Mouse (Mus musculus) kidney, embryonic 16.5 days (tissue): ENCODE measurements around the gene Sfxn1. TPM values are rescaled to one million over a fixed set of nuclear protein-coding genes. Genes with fewer than 3 reads are reported as not detected.

Experiments used
- ATAC-seq: fragments of 200-750 bp; cut with Nextera tagmentation; 2 replicates; pipeline ENCODE4 v1.8.0; 2017; ENCODE audit warnings: moderate TSS enrichment; ENCODE audit not compliant: low FRiP score, low TSS enrichment
- H3K27ac ChIP-seq: fragments of 300-500 bp; sonication (generic); 2 replicates; pipeline ENCODE4 v1.5.1; 2014; ENCODE audit warnings: low read length
- H3K27me3 ChIP-seq: fragments of 300-500 bp; sonication (generic); 2 replicates; pipeline ENCODE4 v1.6.1; 2014; ENCODE audit warnings: low read length, control low read depth, mixed read lengths; ENCODE audit not compliant: insufficient read depth
- H3K36me3 ChIP-seq: fragments of 300-500 bp; sonication (generic); 2 replicates; pipeline ENCODE4 v1.6.1; 2014; ENCODE audit warnings: low read length, control low read depth, mixed read lengths; ENCODE audit not compliant: insufficient read depth
- H3K4me1 ChIP-seq: fragments of 300-500 bp; sonication (generic); 2 replicates; pipeline ENCODE4 v1.6.1; 2014; ENCODE audit warnings: low read length, control low read depth, mixed read lengths; ENCODE audit not compliant: insufficient read depth
- H3K4me2 ChIP-seq: fragments of 300-500 bp; sonication (generic); replicated peaks from 2 replicates; pipeline ENCODE4 v1.6.1; 2014; ENCODE audit warnings: low read depth, low read length
- H3K4me3 ChIP-seq: fragments of 300-500 bp; sonication (generic); 2 replicates; pipeline ENCODE4 v1.5.1; 2014; ENCODE audit warnings: mild to moderate bottlenecking, low read length
- H3K9ac ChIP-seq: fragments of 300-500 bp; sonication (generic); replicated peaks from 2 replicates; pipeline ENCODE4 v1.6.1; 2014; ENCODE audit warnings: low read length
- H3K9me3 ChIP-seq: fragments of 300-500 bp; sonication (generic); 2 replicates; pipeline ENCODE4 v1.6.1; 2016; ENCODE audit warnings: low read length, control low read depth
- WGBS: fragments of 180-500 bp; shearing (Covaris S2); extraction: QIAGEN DNeasy Blood & Tissue Kit; methylation state at CpG from one replicate; pipeline ENCODE4 v1.1.7; 2014; 5-methylcytosine and 5-hydroxymethylcytosine counted together
- polyA plus RNA-seq: library from polyadenylated mRNA; unstranded; fragments of >200 nt; fragmentation: Nextera tagmentation; extraction: Ambion mirVana; gene quantifications from 2 replicates; pipeline ENCODE4 v1.2.1, GENCODE M21; 2015

Gene Sfxn1
- polyA plus RNA-seq, 1 experiment from 2014 or later: 103 TPM

DNA sequence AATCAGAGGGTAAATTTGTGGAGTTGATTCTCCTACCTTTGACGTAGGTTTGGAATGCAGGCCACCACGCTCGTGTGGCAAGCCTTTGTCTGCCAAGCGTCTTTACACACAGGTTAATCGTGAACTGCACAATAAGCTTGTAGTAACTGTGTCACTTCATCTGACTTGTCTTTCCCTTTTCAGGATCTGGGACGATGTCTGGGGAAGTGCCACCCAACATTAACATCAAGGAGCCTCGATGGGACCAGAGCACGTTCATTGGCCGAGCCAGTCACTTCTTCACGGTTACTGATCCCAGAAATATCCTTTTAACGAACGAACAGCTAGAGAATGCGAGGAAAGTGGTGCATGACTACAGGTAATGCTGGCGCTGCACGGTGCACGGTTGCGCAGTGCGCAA is 13.6 kb downstream of the Sfxn1 start:
- Histone ChIP-seq H3K36me3 (peaks cover 43% of the 10 kb centered on the region), H3K4me3 (no peak overlapping the region), H3K4me2 (no peak overlapping the region), H3K4me1 (peaks cover 6% of the 10 kb centered on the region), H3K27me3 (no peaks in the 10 kb centered on the region), H3K27ac (no peak overlapping the region), H3K9ac (no peak overlapping the region), H3K9me3 (no peaks in the 10 kb centered on the region)
- WGBS: 91% methylated on average over 18 of the region's 18 CpGs
- ATAC-seq: no peak

- 87% methylated on average over 6 of the region's 6 CpGs for WGBS
- H3K4me1 ChIP-seq: no peaks in the 10 kb centered on the region
- H3K9me3 ChIP-seq: no peaks in the 10 kb centered on the region
- no peak for ATAC-seq
- no peak overlapping the region for H3K27ac ChIP-seq
- H3K27me3 ChIP-seq: no peaks in the 10 kb centered on the region
- H3K4me3 ChIP-seq: no peak overlapping the region
- H3K4me2 ChIP-seq: no peak overlapping the region
- peaks cover 78% of the 10 kb centered on the region for H3K36me3 ChIP-seq
- no peak overlapping the region for H3K9ac ChIP-seq
These were observed 20.1 kb downstream of the Sfxn1 start for GRCm38 (mm10) chr13:54091719-54092118.

DNA sequence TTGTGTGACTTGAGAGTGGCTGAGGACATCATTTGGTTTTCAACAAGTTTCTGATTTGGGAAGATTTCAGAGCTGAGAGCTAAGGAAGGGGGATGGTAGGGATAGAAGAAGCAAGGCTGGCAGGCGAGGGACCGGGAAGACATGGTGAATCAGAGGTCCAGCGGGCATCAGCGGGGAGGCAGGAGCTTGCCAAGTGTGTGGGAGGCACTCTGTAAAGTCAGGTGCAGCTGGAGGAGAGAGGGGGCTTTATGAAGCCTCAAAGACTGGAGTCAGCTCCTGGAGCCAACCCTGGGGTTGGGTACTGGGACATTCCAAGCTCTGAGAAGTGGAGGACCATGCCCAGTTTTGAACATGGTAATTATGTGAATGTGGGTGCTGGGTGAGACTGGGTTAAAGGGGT is 22.7 kb downstream of the Sfxn1 start:
- no peak for ATAC-seq
- Histone ChIP-seq H3K9ac (no peak overlapping the region), H3K4me3 (no peak overlapping the region), H3K27me3 (no peaks in the 10 kb centered on the region), H3K4me1 (no peaks in the 10 kb centered on the region), H3K36me3 (peaks cover 71% of the 10 kb centered on the region), H3K9me3 (no peaks in the 10 kb centered on the region), H3K4me2 (no peak overlapping the region), H3K27ac (no peak overlapping the region)
- WGBS: 86% methylated on average over 4 of the region's 4 CpGs

DNA sequence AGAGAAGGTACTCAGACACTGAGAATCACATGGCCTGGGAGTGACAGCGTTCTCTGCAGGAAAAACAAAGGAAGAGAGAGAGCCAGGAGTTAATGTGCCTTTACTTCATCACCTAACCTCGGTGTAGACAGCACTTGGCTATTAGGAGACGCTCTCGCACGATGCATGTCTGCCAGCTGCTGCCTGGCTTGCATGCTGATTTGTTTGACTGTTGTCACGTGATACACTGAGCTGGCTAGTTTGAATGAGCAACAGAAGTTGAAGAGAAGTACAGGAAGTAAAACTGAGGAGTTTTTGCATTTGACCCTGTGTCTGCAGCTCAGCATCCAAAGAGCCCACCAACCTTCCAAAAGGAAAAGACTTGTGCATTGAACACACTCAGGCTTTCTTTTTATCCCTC is 23.3 kb downstream of the Sfxn1 start:
- Histone ChIP-seq H3K9me3 (no peaks in the 10 kb centered on the region), H3K4me3 (no peak overlapping the region), H3K9ac (no peak overlapping the region), H3K27me3 (no peaks in the 10 kb centered on the region), H3K4me1 (no peaks in the 10 kb centered on the region), H3K27ac (no peak overlapping the region), H3K36me3 (peaks cover 68% of the 10 kb centered on the region), H3K4me2 (no peak overlapping the region)
- 74% methylated on average over 6 of the region's 6 CpGs for WGBS
- no peak for ATAC-seq

DNA sequence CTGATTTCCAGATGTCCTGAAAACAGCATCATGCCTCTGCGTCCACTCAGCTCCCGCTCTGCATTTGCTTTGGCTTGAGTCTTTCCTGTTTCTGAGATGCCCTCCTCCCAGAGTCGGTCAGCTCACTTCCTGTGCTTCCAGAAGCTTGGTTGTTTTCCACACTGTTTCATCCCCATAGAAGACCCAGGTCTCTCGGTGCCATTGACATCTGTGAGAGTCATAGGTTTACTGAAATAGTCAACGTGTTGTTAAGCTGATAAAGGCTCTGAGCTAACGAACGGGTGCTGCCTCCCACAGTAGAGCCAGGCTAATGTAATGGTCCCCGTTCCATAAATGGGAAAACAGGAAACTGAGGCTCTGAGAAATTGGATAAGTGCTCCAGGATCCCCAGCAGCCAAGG is 24.1 kb downstream of the Sfxn1 start:
- peaks cover 73% of the 10 kb centered on the region for H3K36me3 ChIP-seq
- H3K9me3 ChIP-seq: no peaks in the 10 kb centered on the region
- no peaks in the 10 kb centered on the region for H3K4me1 ChIP-seq
- no peaks in the 10 kb centered on the region for H3K27me3 ChIP-seq
- no peak overlapping the region for H3K27ac ChIP-seq
- no peak for ATAC-seq
- no peak overlapping the region for H3K4me2 ChIP-seq
- H3K9ac ChIP-seq: no peak overlapping the region
- WGBS: 83% methylated on average over 8 of the region's 8 CpGs
- H3K4me3 ChIP-seq: no peak overlapping the region

DNA sequence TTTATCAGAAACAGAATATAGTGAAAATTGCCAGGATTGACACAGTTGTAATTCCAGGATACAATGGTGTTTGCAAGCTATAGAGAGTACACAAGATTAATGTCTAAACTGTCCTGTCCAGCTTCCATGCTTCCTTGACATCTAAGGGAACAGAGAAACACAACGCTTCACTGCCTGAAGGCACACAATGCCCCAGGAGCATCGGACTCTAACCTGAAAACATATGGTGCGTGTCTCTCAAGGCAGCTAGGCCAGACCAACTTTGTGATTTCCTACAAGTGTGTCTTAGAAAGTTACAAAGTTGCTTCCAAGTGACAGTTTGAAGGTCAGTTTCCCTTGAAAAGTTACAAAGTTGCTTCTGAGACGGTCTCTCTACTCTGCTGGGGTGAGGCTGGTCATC is 25.6 kb downstream of the Sfxn1 start:
- WGBS: 81% methylated on average over 4 of the region's 4 CpGs
- Histone ChIP-seq H3K27ac (no peak overlapping the region), H3K9me3 (no peaks in the 10 kb centered on the region), H3K4me3 (no peak overlapping the region), H3K9ac (no peak overlapping the region), H3K4me1 (no peaks in the 10 kb centered on the region), H3K4me2 (no peak overlapping the region), H3K36me3 (peaks cover 59% of the 10 kb centered on the region), H3K27me3 (no peaks in the 10 kb centered on the region)
- no peak for ATAC-seq

- 89% methylated on average over 6 of the region's 6 CpGs for WGBS
These were observed 26.1 kb downstream of the Sfxn1 start for GRCm38 (mm10) chr13:54097797-54098196.

GRCm38 (mm10) chr13:54101031-54101820 is 29.6 kb downstream of the Sfxn1 start:
- H3K36me3 ChIP-seq: peaks cover 45% of the 10 kb centered on the region

More at GRCm38 (mm10) chr13:54097797-54098196, 26.1 kb downstream of the Sfxn1 start:
- peaks cover 57% of the 10 kb centered on the region for H3K36me3 ChIP-seq
- no peaks in the 10 kb centered on the region for H3K4me1 ChIP-seq
- H3K9ac ChIP-seq: no peak overlapping the region
- 0 out of 2 replicates have a peak overlapping the region, but pooled peaks have one; percentile 39 for H3K27ac ChIP-seq
- no peak overlapping the region for H3K4me2 ChIP-seq
- H3K27me3 ChIP-seq: no peaks in the 10 kb centered on the region
- ATAC-seq: no peak
- H3K9me3 ChIP-seq: no peaks in the 10 kb centered on the region
- no peak overlapping the region for H3K4me3 ChIP-seq

GRCm38 (mm10) chr13:54102061-54102460 is 30.4 kb downstream of the Sfxn1 start:
- no peak overlapping the region for H3K4me3 ChIP-seq
- 90% methylated on average over 3 of the region's 3 CpGs for WGBS
- H3K9me3 ChIP-seq: no peaks in the 10 kb centered on the region
- H3K4me1 ChIP-seq: no peaks in the 10 kb centered on the region
- no peak overlapping the region for H3K9ac ChIP-seq
- H3K36me3 ChIP-seq: peaks cover 50% of the 10 kb centered on the region
- ATAC-seq: no peak
- no peak overlapping the region for H3K27ac ChIP-seq
- no peak overlapping the region for H3K4me2 ChIP-seq
- no peaks in the 10 kb centered on the region for H3K27me3 ChIP-seq

More at GRCm38 (mm10) chr13:54101031-54101820, 29.6 kb downstream of the Sfxn1 start:
- no peaks in the 10 kb centered on the region for H3K9me3 ChIP-seq
- no peak overlapping the region for H3K4me2 ChIP-seq
- ATAC-seq: no peak
- no peak overlapping the region for H3K4me3 ChIP-seq
- no peak overlapping the region for H3K27ac ChIP-seq
- 75% methylated on average over 15 of the region's 15 CpGs for WGBS
- H3K9ac ChIP-seq: no peak overlapping the region
- no peaks in the 10 kb centered on the region for H3K27me3 ChIP-seq
- no peaks in the 10 kb centered on the region for H3K4me1 ChIP-seq

- WGBS: 82% methylated on average over 3 of the region's 3 CpGs
- Histone ChIP-seq H3K4me3 (no peak overlapping the region), H3K9me3 (no peaks in the 10 kb centered on the region), H3K4me2 (no peak overlapping the region), H3K27ac (no peak overlapping the region), H3K4me1 (no peaks in the 10 kb centered on the region), H3K9ac (no peak overlapping the region), H3K36me3 (peaks cover 47% of the 10 kb centered on the region), H3K27me3 (no peaks in the 10 kb centered on the region)
- no peak for ATAC-seq
These were observed 31.6 kb downstream of the Sfxn1 start for GRCm38 (mm10) chr13:54103271-54103670.
